Mouse (Mus musculus) spleen, adult 2 months (tissue): Measurements from ENCODE around the gene Adgrf1.

Source experiments
- CTCF ChIP-seq: fragments of 200-500 bp; IDR thresholded peaks from 2 replicates; pipeline ENCODE4 v1.5.1; 2011; ENCODE audit warnings: mild to moderate bottlenecking, inconsistent platforms; ENCODE audit not compliant: insufficient read depth, insufficient read length, insufficient replicate concordance; ENCODE audit errors: extremely low read depth
- POLR2A ChIP-seq: fragments of 200-500 bp; IDR thresholded peaks from 2 replicates; pipeline ENCODE4 v1.6.1; 2011; ENCODE audit warnings: low read depth, low read length, inconsistent platforms

- TF ChIP-seq POLR2A, result no peak
- TF ChIP-seq CTCF, result no peak
Measured at GRCm38 (mm10) chr17:43242609-43243008, 27.5 kb upstream of the Adgrf1 start.
